Mouse (Mus musculus): ENCODE results near the gene Agpat3.

GRCm38 (mm10) chr10:78396625-78396885 lies 44.3 kb upstream of the Agpat3 start:
- TF ChIP-seq CTCF (IDR thresholded peaks at IDR 0.05; ENCODE audit: low read depth, low read length) (no peak), POLR2A (IDR thresholded peaks at IDR 0.05; ENCODE audit: extremely low read depth, insufficient read depth, low read length) (no peak)
